ENCODE assay signal across 23 mouse cellular contexts in genomic region chr17:15591216-15591881, GRCm38 (mm10). TPM values are rescaled to one million over a fixed set of nuclear protein-coding genes. Genes with fewer than 3 reads are reported as not detected.
DNase-seq lines count a peak whose midpoint lies in the region; ATAC-seq and TF ChIP-seq lines count a peak whose summit lies in the region.
"Had no signal": no experiment of that assay in that cellular context is flagged by ENCODE, and none has a peak within 500 bp of the region (broad histone marks: within the 10 kb centered on the region; RNA-seq: fewer than 3 reads in every experiment).

No protein-coding gene starts in this region.

- no peak for ATAC-seq in liver, postnatal 0 days
- ATAC-seq in CD4-positive, CD25-positive, alpha-beta regulatory T cell, adult 4 months, result peak; percentile 95
- peak; percentile 87 for ATAC-seq in activated CD4-positive, CD25-positive, alpha-beta regulatory T cell, adult 4 months
- peak; percentile 75 for ATAC-seq in intestine, postnatal 0 days
- no peak for ATAC-seq in midbrain, postnatal 0 days (ENCODE audit: low FRiP score)
- ATAC-seq: forebrain, embryonic 15.5 days; hindbrain, embryonic 16.5 days had no signal

- WGBS in liver, adult 2 months, result 45% methylated on average over 7 of the region's 7 CpGs
- WGBS in liver, postnatal 0 days (ENCODE audit: insufficient replicate concordance), result 64% methylated on average over 7 of the region's 7 CpGs
- 54% methylated on average over 6 of the region's 7 CpGs for WGBS in intestine, postnatal 0 days
- 81% methylated on average over 7 of the region's 7 CpGs for WGBS in midbrain, postnatal 0 days

- peak; percentile 68 for DNase-seq in liver, adult 2 months (ENCODE audit: extremely low read depth, low read depth, low spot score)
- no peak for DNase-seq in liver, postnatal 0 days
- no peak for DNase-seq in midbrain, postnatal 0 days (ENCODE audit: low spot score)
- DNase-seq in kidney, postnatal 25 days, result no peak
- DNase-seq in adrenal gland, postnatal 14 days, result no peak
- DNase-seq: adrenal gland, adult 2 months; adrenal gland, postnatal 36 days; B cell, adult 2 months; cerebellum, adult 2 months; cerebellum, postnatal 10 days; gastrocnemius, postnatal 36 days; heart, adult 11 months; heart, postnatal 36 days had no signal

- TF ChIP-seq CTCF in liver, adult 2 months (IDR thresholded peaks at IDR 0.05; ENCODE audit: low read depth, low read length), result no peak
- TF ChIP-seq CTCF in liver, postnatal 0 days (IDR thresholded peaks at IDR 0.05; ENCODE audit: low read depth), result no peak
- TF ChIP-seq CTCF in intestine, postnatal 0 days (IDR thresholded peaks at IDR 0.05; ENCODE audit: low read depth), result no peak
- TF ChIP-seq CTCF in midbrain, postnatal 0 days (IDR thresholded peaks at IDR 0.05), result no peak

- H3K9ac ChIP-seq in liver, adult 2 months (ENCODE audit: low read depth, low read length), result no peak overlapping the region
- no peak overlapping the region for H3K9ac ChIP-seq in liver, postnatal 0 days (replicated peaks)
- H3K9ac ChIP-seq in intestine, postnatal 0 days (ENCODE audit: low read depth, low read length), result no peak overlapping the region
- no peak overlapping the region for H3K9ac ChIP-seq in midbrain, postnatal 0 days (replicated peaks; ENCODE audit: low read length, poor library complexity, severe bottlenecking)
- H3K9ac ChIP-seq: embryonic facial prominence, embryonic 15.5 days; forebrain, embryonic 15.5 days; heart, embryonic 13.5 days; hindbrain, embryonic 12.5 days had no signal

- TF ChIP-seq POLR2A in liver, adult 2 months (IDR thresholded peaks at IDR 0.05; ENCODE audit: extremely low read depth, insufficient read depth, low read length), result no peak

- no peaks in the 10 kb centered on the region for H3K79me2 ChIP-seq in liver, adult 2 months (ENCODE audit: control insufficient read depth, insufficient read depth, low read length)

- H3K27me3 ChIP-seq in liver, adult 2 months (ENCODE audit: control insufficient read depth, insufficient read depth, low read length), result no peaks in the 10 kb centered on the region
- no peaks in the 10 kb centered on the region for H3K27me3 ChIP-seq in liver, postnatal 0 days (ENCODE audit: insufficient read depth, low read length)
- H3K27me3 ChIP-seq in intestine, postnatal 0 days (replicated peaks; ENCODE audit: control insufficient read depth, insufficient read depth, low read length), result no peaks in the 10 kb centered on the region
- H3K27me3 ChIP-seq in midbrain, postnatal 0 days (ENCODE audit: insufficient read depth, low read length), result no peaks in the 10 kb centered on the region
- H3K27me3 ChIP-seq: embryonic facial prominence, embryonic 15.5 days; forebrain, embryonic 15.5 days; heart, embryonic 13.5 days; hindbrain, embryonic 12.5 days had no signal

- H3K9me3 ChIP-seq in liver, postnatal 0 days (ENCODE audit: low read length), result no peaks in the 10 kb centered on the region
- H3K9me3 ChIP-seq in intestine, postnatal 0 days (ENCODE audit: control insufficient read depth), result no peaks in the 10 kb centered on the region
- no peaks in the 10 kb centered on the region for H3K9me3 ChIP-seq in midbrain, postnatal 0 days (ENCODE audit: low read length)
- H3K9me3 ChIP-seq: embryonic facial prominence, embryonic 15.5 days; forebrain, embryonic 10.5 days; forebrain, embryonic 15.5 days; heart, embryonic 13.5 days; hindbrain, embryonic 12.5 days had no signal

- no peak overlapping the region for H3K4me2 ChIP-seq in liver, postnatal 0 days (ENCODE audit: low read depth, low read length)
- H3K4me2 ChIP-seq in intestine, postnatal 0 days (replicated peaks; ENCODE audit: low read depth), result no peak overlapping the region
- no peak overlapping the region for H3K4me2 ChIP-seq in midbrain, postnatal 0 days (ENCODE audit: low read depth, low read length, poor library complexity, severe bottlenecking)
- H3K4me2 ChIP-seq: embryonic facial prominence, embryonic 15.5 days; forebrain, embryonic 15.5 days; heart, embryonic 13.5 days; hindbrain, embryonic 12.5 days had no signal

- no peaks in the 10 kb centered on the region for H3K36me3 ChIP-seq in liver, adult 2 months (ENCODE audit: control insufficient read depth, insufficient read depth, low read length)
- no peaks in the 10 kb centered on the region for H3K36me3 ChIP-seq in liver, postnatal 0 days (replicated peaks; ENCODE audit: insufficient read depth, low read length)
- no peaks in the 10 kb centered on the region for H3K36me3 ChIP-seq in intestine, postnatal 0 days (ENCODE audit: control insufficient read depth, insufficient read depth)
- H3K36me3 ChIP-seq in midbrain, postnatal 0 days (ENCODE audit: insufficient read depth, low read length), result no peaks in the 10 kb centered on the region
- H3K36me3 ChIP-seq: embryonic facial prominence, embryonic 15.5 days; forebrain, embryonic 10.5 days; forebrain, embryonic 15.5 days; heart, embryonic 13.5 days; hindbrain, embryonic 12.5 days had no signal

- H3K4me1 ChIP-seq in liver, adult 2 months (ENCODE audit: control insufficient read depth, insufficient read depth, low read length), result 0 out of 2 replicates have a peak, but pooled peaks cover 2% of the 10 kb centered on the region
- no peaks in the 10 kb centered on the region for H3K4me1 ChIP-seq in liver, postnatal 0 days (ENCODE audit: insufficient read depth)
- 0 out of 2 replicates have a peak, but pooled peaks cover 4% of the 10 kb centered on the region for H3K4me1 ChIP-seq in intestine, postnatal 0 days (replicated peaks; ENCODE audit: control insufficient read depth, insufficient read depth, low read length)
- H3K4me1 ChIP-seq in midbrain, postnatal 0 days (ENCODE audit: insufficient read depth, low read length), result no peaks in the 10 kb centered on the region
- H3K4me1 ChIP-seq: embryonic facial prominence, embryonic 15.5 days; forebrain, embryonic 10.5 days; forebrain, embryonic 15.5 days; heart, embryonic 13.5 days; hindbrain, embryonic 12.5 days had no signal

- TF ChIP-seq EP300 in liver, postnatal 0 days (IDR thresholded peaks at IDR 0.05; ENCODE audit: low read depth), result no peak

- H3K27ac ChIP-seq in liver, adult 2 months (replicated peaks; ENCODE audit: insufficient read depth, low read depth, low read length), result no peak overlapping the region
- H3K27ac ChIP-seq in liver, postnatal 0 days (ENCODE audit: low read depth), result no peak overlapping the region
- no peak overlapping the region for H3K27ac ChIP-seq in intestine, postnatal 0 days (ENCODE audit: low read depth, low read length)
- H3K27ac ChIP-seq in midbrain, postnatal 0 days (ENCODE audit: low read depth, low read length), result no peak overlapping the region
- H3K27ac ChIP-seq: embryonic facial prominence, embryonic 15.5 days; forebrain, embryonic 10.5 days; forebrain, embryonic 15.5 days; heart, embryonic 13.5 days; hindbrain, embryonic 12.5 days had no signal

- no peak overlapping the region for H3K4me3 ChIP-seq in liver, adult 2 months (ENCODE audit: insufficient read depth, low read depth, low read length)
- no peak overlapping the region for H3K4me3 ChIP-seq in liver, postnatal 0 days (ENCODE audit: low read depth, low read length)
- H3K4me3 ChIP-seq in intestine, postnatal 0 days (ENCODE audit: low read depth, low read length), result no peak overlapping the region
- no peak overlapping the region for H3K4me3 ChIP-seq in midbrain, postnatal 0 days (ENCODE audit: low read depth, low read length)
- H3K4me3 ChIP-seq: embryonic facial prominence, embryonic 15.5 days; erythroblast, embryonic 14.5 days; forebrain, embryonic 10.5 days; forebrain, embryonic 15.5 days; heart, embryonic 13.5 days; hindbrain, embryonic 12.5 days had no signal

RNA-seq across cellular contexts. Expression of gene Prdm9, which starts 27.2 kb away (rescaled TPM):
- 4.9 and 5.4 TPM in 2 replicates for total RNA-seq in liver, adult 2 months (2014; rRNA removed)
- polyA plus RNA-seq in liver, adult 2 months (2012; rRNA removed), result 1.8 and 2.5 TPM in 2 replicates
- 1.2 and 1.4 TPM in 2 replicates for polyA plus RNA-seq in liver, postnatal 0 days (2015; fragmentation: Nextera tagmentation; extraction: Ambion mirVana)
- polyA plus RNA-seq in CD4-positive, CD25-positive, alpha-beta regulatory T cell, adult 4 months (2017; shearing (Covaris generic)), result 10 to 100 TPM in 1 of 2 experiments, 1 to 10 TPM in 1; 5.7 to 10.6 TPM
- polyA plus RNA-seq in activated CD4-positive, CD25-positive, alpha-beta regulatory T cell, adult 4 months (2017; shearing (Covaris generic)), result 1 to 10 TPM; 4.7 to 6.5 TPM
- 1.5 and 1.8 TPM in 2 replicates for polyA plus RNA-seq in intestine, postnatal 0 days (2015; fragmentation: Nextera tagmentation; extraction: Ambion mirVana)
- 0.22 and 0.94 TPM in 2 replicates for total RNA-seq in midbrain, postnatal 0 days (2014; rRNA removed)
- 0.97 and 1.1 TPM in 2 replicates for polyA plus RNA-seq in midbrain, postnatal 0 days (2015; fragmentation: Nextera tagmentation; extraction: Ambion mirVana)
- 9.1 and 9.2 TPM in 2 replicates for total RNA-seq in adrenal gland, postnatal 14 days (2021)
- polyA plus RNA-seq: erythroblast, embryonic 14.5 days had no signal

Comparison
In these comparisons a context has a peak if more than half of its experiments do, and no peak if none do; other contexts are left out.
1. ATAC-seq: peak in CD4-positive, CD25-positive, alpha-beta regulatory T cell, adult 4 months (single experiment), activated CD4-positive, CD25-positive, alpha-beta regulatory T cell, adult 4 months (single experiment) and intestine, postnatal 0 days (single experiment); none in liver, postnatal 0 days (single experiment) and midbrain, postnatal 0 days (single experiment).